Mouse (Mus musculus) embryonic facial prominence, embryonic 10.5 days (tissue): ENCODE measurements around the gene Rcn2. TPM values are rescaled to one million over a fixed set of nuclear protein-coding genes. Genes with fewer than 3 reads are reported as not detected.
"Not testable (repeated sequence)": the region's sequence is repeated elsewhere in the genome, so short reads cannot be mapped to it uniquely, and the experiment has no call there.

Experiments
- DNase-seq: peaks from one replicate; pipeline ENCODE4 v3.0.0-alpha.2; 2017; ENCODE audit warnings: low spot score
- H3K27ac ChIP-seq: fragments of 300-500 bp; sonication (generic); replicated peaks from 2 replicates; pipeline ENCODE4 v1.5.1; 2016; ENCODE audit warnings: mild to moderate bottlenecking
- H3K27me3 ChIP-seq: fragments of 300-500 bp; sonication (generic); replicated peaks from 2 replicates; pipeline ENCODE4 v1.6.1; 2016; ENCODE audit warnings: low read depth, mild to moderate bottlenecking; ENCODE audit not compliant: poor library complexity, severe bottlenecking
- H3K36me3 ChIP-seq: fragments of 300-500 bp; sonication (generic); replicated peaks from 2 replicates; pipeline ENCODE4 v1.6.1; 2016; ENCODE audit warnings: mild to moderate bottlenecking, moderate library complexity
- H3K4me1 ChIP-seq: fragments of 300-500 bp; sonication (generic); 2 replicates; pipeline ENCODE4 v1.6.1; 2016
- H3K4me3 ChIP-seq: fragments of 300-500 bp; sonication (generic); 2 replicates; pipeline ENCODE4 v1.5.1; 2016; ENCODE audit warnings: mild to moderate bottlenecking, moderate library complexity
- H3K9me3 ChIP-seq: fragments of 300-500 bp; sonication (generic); 2 replicates; pipeline ENCODE4 v1.6.1; 2016; ENCODE audit warnings: mild to moderate bottlenecking
- WGBS: fragments of 180-500 bp; shearing (Covaris S2); methylation state at CpG from one replicate; pipeline ENCODE4 v1.1.7; 2016; 5-methylcytosine and 5-hydroxymethylcytosine counted together
- polyA plus RNA-seq: library from polyadenylated mRNA; unstranded; fragments of >200 nt; fragmentation: Nextera tagmentation; extraction: Ambion mirVana; gene quantifications from 2 replicates; pipeline ENCODE4 v1.2.1, GENCODE M21; 2016

Rcn2 gene
- polyA plus RNA-seq = 275 and 285 TPM in 2 replicates

- H3K36me3 ChIP-seq = peaks cover 32% of the 10 kb centered on the region
- H3K4me3 ChIP-seq = peak within 1 kb of the TSS; percentile 89
- peak within 1 kb of the TSS; percentile 99 for H3K27ac ChIP-seq
- H3K27me3 ChIP-seq = no peaks in the 10 kb centered on the region
- H3K4me1 ChIP-seq = peaks cover 23% of the 10 kb centered on the region
- H3K9me3 ChIP-seq = no peaks in the 10 kb centered on the region
- DNase-seq = peak; percentile 98
- under 1% methylated on average over 49 of the region's 49 CpGs for WGBS
Observed at GRCm38 (mm10) chr9:56041372-56042180, at the start of gene Rcn2. TSS of gene Rcn2 (plus strand) at chr9:56041845.

DNA sequence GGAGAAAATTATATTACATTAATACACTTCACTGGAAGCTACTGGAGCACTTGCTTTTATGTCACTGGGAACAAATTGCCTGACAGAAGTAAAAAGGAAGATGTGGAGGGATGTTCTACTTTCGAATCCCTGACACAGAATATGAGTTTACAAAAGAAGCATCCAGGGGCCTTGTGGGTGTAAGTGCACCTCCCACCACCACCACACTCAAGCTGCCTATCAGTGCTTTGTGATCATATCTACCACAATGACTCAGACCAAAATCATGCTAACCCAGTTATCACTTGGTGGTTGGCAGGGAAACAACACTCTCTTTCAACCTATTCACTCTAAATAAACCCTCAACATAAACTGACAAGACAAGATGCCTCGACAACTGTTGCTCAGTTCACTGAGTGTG, 37.0 kb upstream of the Rcn2 start:
- H3K36me3 ChIP-seq, H3K27ac ChIP-seq, H3K27me3 ChIP-seq, H3K9me3 ChIP-seq, DNase-seq, H3K4me3 ChIP-seq, H3K4me1 ChIP-seq: not testable (repeated sequence)
- WGBS = 75% methylated on average over 2 of the region's 2 CpGs

- H3K27ac ChIP-seq = no peak within 1 kb of the TSS
- 79% methylated on average over 4 of the region's 4 CpGs for WGBS
- no peaks in the 10 kb centered on the region for H3K27me3 ChIP-seq
- DNase-seq = no peak
- no peak within 1 kb of the TSS for H3K4me3 ChIP-seq
- no peaks in the 10 kb centered on the region for H3K36me3 ChIP-seq
- H3K4me1 ChIP-seq = no peaks in the 10 kb centered on the region
- H3K9me3 ChIP-seq = no peaks in the 10 kb centered on the region
Observed at GRCm38 (mm10) chr9:56010450-56010849, 31.2 kb upstream of the Rcn2 start, which contains the start of gene 4930563M21Rik. TSS of gene 4930563M21Rik (minus strand) at chr9:56010550.

DNA sequence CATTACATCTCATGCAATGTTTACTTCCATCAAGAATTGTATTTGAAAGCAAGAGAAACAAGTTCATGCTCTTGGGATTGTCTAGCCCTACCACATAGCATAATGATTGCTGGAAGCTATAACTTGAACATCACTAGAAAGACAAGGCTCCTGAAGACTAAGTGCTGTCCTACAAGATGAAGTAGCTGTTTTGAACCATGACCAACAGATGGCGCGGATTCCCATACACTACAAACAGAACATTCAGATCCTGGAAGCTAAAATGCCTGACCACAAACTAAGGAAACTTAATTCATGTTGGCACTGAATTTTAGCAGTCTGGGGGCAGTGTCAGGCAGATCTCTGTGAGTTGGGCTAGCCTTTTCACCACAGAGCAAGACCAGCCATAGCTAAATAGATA, 16.9 kb upstream of the Rcn2 start:
- Histone ChIP-seq H3K9me3 (no peaks in the 10 kb centered on the region), H3K27ac (no peak overlapping the region), H3K4me3 (no peak overlapping the region), H3K27me3 (no peaks in the 10 kb centered on the region), H3K4me1 (no peaks in the 10 kb centered on the region), H3K36me3 (no peaks in the 10 kb centered on the region)
- DNase-seq = no peak
- 54% methylated on average over 2 of the region's 2 CpGs for WGBS

DNA sequence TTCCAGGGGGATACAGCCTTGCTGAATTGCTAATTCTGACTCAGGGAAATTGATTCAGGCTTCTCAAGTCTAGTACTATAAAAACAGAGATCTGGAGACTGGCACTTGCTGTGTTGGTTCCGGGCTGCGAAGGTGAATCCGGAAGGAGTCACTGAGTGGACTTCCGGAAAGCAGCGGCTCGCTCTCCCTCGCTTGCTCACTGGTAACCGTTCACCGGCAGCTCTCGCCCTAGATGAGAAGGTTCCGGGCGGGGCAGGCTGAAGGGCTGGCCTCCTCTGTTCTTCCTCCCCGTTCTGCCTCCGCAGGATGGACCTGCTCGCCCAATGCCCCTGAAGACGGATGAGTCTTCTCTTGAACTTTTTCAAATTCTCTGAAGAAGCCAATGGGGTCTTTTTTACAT, 14.4 kb upstream of the Rcn2 start:
- DNase-seq = no peak
- WGBS = 87% methylated on average over 16 of the region's 16 CpGs
- no peak overlapping the region for H3K4me3 ChIP-seq

DNA sequence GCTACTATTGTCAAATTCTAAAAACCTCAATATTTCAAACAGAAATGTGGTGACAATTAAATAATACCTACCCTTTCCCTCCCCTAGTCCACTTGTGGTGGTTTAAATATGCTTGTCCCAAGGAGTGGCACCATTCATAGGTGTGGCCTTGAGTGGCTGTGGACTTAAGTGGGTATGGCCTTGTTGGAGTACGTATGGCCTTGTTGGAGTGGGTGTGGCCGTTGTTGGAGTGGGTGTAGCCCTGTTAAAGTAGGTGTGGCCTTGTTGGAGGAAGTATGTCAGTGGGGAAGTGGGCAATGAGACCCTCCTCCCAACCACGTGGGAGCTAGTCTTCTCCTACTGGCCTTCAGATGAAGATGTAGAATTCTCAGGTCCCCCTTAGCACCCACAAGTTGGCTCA, 9.4 kb upstream of the Rcn2 start:
- Histone ChIP-seq H3K27me3 (no peaks in the 10 kb centered on the region), H3K27ac (no peak overlapping the region), H3K9me3 (no peaks in the 10 kb centered on the region), H3K36me3 (no peaks in the 10 kb centered on the region), H3K4me3 (no peak overlapping the region), H3K4me1 (no peaks in the 10 kb centered on the region)
- no peak for DNase-seq
- WGBS = 74% methylated on average over 3 of the region's 3 CpGs

More for the DNA sequence above, 14.4 kb upstream of the Rcn2 start:
- Histone ChIP-seq H3K27me3 (no peaks in the 10 kb centered on the region), H3K36me3 (no peaks in the 10 kb centered on the region), H3K4me1 (no peaks in the 10 kb centered on the region), H3K27ac (no peak overlapping the region), H3K9me3 (no peaks in the 10 kb centered on the region)

- DNase-seq = no peak
- Histone ChIP-seq H3K4me3 (peak overlapping the region; percentile 89), H3K9me3 (no peaks in the 10 kb centered on the region), H3K4me1 (peaks cover 23% of the 10 kb centered on the region), H3K27ac (peak overlapping the region; percentile 99), H3K27me3 (no peaks in the 10 kb centered on the region), H3K36me3 (peaks cover 38% of the 10 kb centered on the region)
- WGBS = under 1% methylated on average over 16 of the region's 16 CpGs
Observed at GRCm38 (mm10) chr9:56042181-56042621, 556 bp downstream of the Rcn2 start.

- WGBS = 82% methylated on average over 3 of the region's 3 CpGs
- no peak for DNase-seq
- Histone ChIP-seq H3K4me1 (no peaks in the 10 kb centered on the region; the same call in 1 of the 2 replicates), H3K27ac (no peak overlapping the region), H3K36me3 (peaks cover 94% of the 10 kb centered on the region), H3K4me3 (no peak overlapping the region), H3K27me3 (no peaks in the 10 kb centered on the region), H3K9me3 (no peaks in the 10 kb centered on the region)
Observed at GRCm38 (mm10) chr9:56053796-56054195, 12.2 kb downstream of the Rcn2 start.

GRCm38 (mm10) chr9:56056147-56056546, 14.5 kb downstream of the Rcn2 start:
- H3K4me3 ChIP-seq = no peak overlapping the region
- DNase-seq = no peak
- 94% methylated on average over 6 of the region's 6 CpGs for WGBS
- H3K27me3 ChIP-seq = no peaks in the 10 kb centered on the region
- H3K4me1 ChIP-seq = no peaks in the 10 kb centered on the region; the same call in 1 of the 2 replicates
- no peak overlapping the region for H3K27ac ChIP-seq
- H3K36me3 ChIP-seq = peaks cover 100% of the 10 kb centered on the region
- H3K9me3 ChIP-seq = no peaks in the 10 kb centered on the region

DNA sequence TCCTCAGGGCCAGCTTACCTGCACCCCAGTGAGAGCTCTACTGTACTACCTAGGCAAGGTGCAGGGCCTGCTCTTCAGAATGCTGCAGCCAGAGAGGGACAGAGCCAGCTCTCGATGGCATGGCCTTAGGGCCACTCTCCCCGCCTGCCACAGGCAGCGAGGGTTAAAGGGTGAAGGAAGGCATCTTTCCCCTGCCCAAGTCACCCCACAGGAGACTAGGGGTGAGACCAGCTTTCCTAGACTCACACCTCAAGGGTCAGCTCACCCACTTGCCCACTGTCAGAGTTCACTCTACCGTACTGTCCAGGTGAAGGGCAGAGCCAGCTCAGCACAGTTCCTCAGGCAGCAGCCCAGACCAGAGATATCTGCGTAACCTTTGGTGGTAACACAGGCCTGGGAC, 20.7 kb downstream of the Rcn2 start:
- Histone ChIP-seq H3K36me3 (peaks cover 95% of the 10 kb centered on the region), H3K27me3 (no peaks in the 10 kb centered on the region), H3K9me3 (no peaks in the 10 kb centered on the region), H3K4me1 (peaks cover 8% of the 10 kb centered on the region), H3K4me3 (no peak overlapping the region), H3K27ac (no peak overlapping the region)
- WGBS = 94% methylated on average over 5 of the region's 5 CpGs
- DNase-seq = no peak

DNA sequence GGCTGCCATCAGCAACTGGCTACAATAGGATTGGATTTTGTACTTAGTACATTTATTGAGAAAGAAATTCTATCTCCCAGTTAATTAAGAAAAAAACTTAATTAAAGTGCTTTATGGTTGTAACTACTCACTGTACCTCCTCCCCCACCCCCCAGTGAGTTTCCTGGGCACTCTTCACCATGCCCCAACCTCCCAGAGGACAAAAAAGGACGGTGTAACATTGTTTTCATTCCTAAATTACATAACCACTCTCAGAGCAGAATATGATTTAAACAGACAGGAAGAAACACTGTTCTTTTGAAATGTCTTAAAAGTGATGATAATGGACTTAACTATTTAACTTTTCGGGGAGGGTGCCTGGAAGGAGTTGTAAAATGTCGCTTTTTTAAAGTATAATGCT, 23.4 kb downstream of the Rcn2 start:
- H3K9me3 ChIP-seq = no peaks in the 10 kb centered on the region
- 82% methylated on average over 3 of the region's 3 CpGs for WGBS
- peaks cover 92% of the 10 kb centered on the region for H3K36me3 ChIP-seq
- no peak for DNase-seq
- no peaks in the 10 kb centered on the region for H3K27me3 ChIP-seq
- H3K27ac ChIP-seq = no peak overlapping the region
- H3K4me3 ChIP-seq = no peak overlapping the region
- peaks cover 8% of the 10 kb centered on the region for H3K4me1 ChIP-seq

- H3K4me1 ChIP-seq = peaks cover 14% of the 10 kb centered on the region
- peaks cover 91% of the 10 kb centered on the region for H3K36me3 ChIP-seq
- 88% methylated on average over 4 of the region's 4 CpGs for WGBS
- H3K9me3 ChIP-seq = no peaks in the 10 kb centered on the region
- no peak for DNase-seq
- H3K4me3 ChIP-seq = no peak overlapping the region
- no peak overlapping the region for H3K27ac ChIP-seq
- no peaks in the 10 kb centered on the region for H3K27me3 ChIP-seq
Observed at GRCm38 (mm10) chr9:56067964-56068363, 26.3 kb downstream of the Rcn2 start.

- H3K4me3 ChIP-seq = no peak overlapping the region
- no peak for DNase-seq
- H3K9me3 ChIP-seq = no peaks in the 10 kb centered on the region
- WGBS = 97% methylated on average over 1 of the region's 1 CpGs
- H3K36me3 ChIP-seq = peaks cover 84% of the 10 kb centered on the region
- H3K4me1 ChIP-seq = peaks cover 14% of the 10 kb centered on the region
- no peaks in the 10 kb centered on the region for H3K27me3 ChIP-seq
- no peak overlapping the region for H3K27ac ChIP-seq
Observed at GRCm38 (mm10) chr9:56068630-56069029, 27.0 kb downstream of the Rcn2 start.
